Mouse (Mus musculus): ENCODE data around the gene Gm16223. TPM values are rescaled to one million over a fixed set of nuclear protein-coding genes. Genes with fewer than 3 reads are reported as not detected.

Gm16223 gene
- polyA plus RNA-seq, 1 experiment from 2014 or later: not detected

DNA sequence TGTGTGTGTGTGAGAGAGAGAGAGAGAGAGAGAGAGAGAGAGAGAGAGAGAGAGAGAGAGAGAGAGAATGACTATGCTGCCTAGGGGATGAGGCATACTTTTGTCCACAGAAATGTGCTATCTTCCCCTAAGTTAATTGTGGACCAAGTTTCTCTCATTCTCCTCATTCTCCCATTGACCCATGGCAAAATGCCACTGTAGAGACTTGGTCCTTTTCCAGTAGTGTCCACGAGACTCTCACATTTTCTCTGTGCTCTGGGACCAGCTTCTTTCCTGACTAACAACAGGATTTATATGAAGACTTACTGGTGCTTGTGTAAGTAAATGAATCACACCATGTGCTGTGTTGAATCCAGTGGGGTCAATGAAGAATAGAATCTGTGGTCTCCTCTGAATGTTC is 98.6 kb downstream of the Gm16223 start:
- Histone ChIP-seq H3K9me3 (no peaks in the 10 kb centered on the region), H3K4me3 (no peak overlapping the region), H3K27ac (no peak overlapping the region), H3K36me3 (replicated peaks) (no peaks in the 10 kb centered on the region), H3K4me1 (0 out of 2 replicates have a peak, but pooled peaks cover 5% of the 10 kb centered on the region), H3K27me3 (ENCODE audit: poor library complexity, severe bottlenecking) (no peaks in the 10 kb centered on the region)
- 69% methylated on average over 1 of the region's 1 CpGs for WGBS
- DNase-seq (ENCODE audit: extremely low spot score, low spot score): no peak

DNA sequence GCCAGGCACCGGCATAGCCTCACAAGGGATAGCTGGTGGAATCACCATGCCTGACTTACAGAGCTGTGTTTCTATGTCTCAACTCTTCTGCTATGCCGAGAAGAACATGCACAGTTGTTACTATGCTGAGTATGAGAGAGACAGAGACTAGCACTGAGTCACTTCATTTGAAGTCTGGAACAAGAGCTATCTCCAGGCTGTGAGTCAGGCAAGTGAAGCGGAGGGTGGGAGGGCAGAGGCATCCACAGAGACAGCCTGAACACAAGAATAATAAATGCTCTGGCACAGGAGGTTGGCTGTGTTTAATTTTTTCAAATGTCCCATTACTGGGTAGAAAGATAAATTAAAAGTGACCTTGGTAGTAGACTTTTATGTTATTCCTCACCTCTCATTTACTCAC is 100.3 kb downstream of the Gm16223 start:
- 0 out of 2 replicates have a peak, but pooled peaks cover 5% of the 10 kb centered on the region for H3K4me1 ChIP-seq
- 98% methylated on average over 3 of the region's 3 CpGs for WGBS
- no peak overlapping the region for H3K27ac ChIP-seq
- DNase-seq (ENCODE audit: extremely low spot score, low spot score): no peak
- H3K9me3 ChIP-seq: no peaks in the 10 kb centered on the region
- H3K27me3 ChIP-seq (ENCODE audit: poor library complexity, severe bottlenecking): no peaks in the 10 kb centered on the region
- H3K36me3 ChIP-seq (replicated peaks): no peaks in the 10 kb centered on the region
- H3K4me3 ChIP-seq: no peak overlapping the region

DNA sequence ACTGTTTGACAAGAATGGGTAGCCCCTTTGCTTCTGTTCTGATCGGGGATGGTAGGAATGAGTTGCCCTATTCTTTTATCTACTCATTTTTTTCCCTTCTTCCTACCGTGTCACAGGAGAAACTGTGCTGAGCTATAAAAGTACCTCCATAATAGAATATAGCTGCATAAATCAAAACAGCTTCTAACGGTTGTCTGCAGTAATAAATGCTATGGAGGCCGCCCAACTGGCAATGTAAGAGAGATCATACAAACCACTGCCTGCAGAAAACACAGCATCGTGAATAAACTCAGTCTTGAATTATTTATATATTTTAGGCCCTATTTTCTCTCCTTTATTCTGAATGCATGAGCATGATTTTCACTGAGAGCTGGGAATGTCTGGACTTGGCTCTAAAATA is 101.0 kb downstream of the Gm16223 start:
- WGBS: 90% methylated on average over 5 of the region's 5 CpGs
- Histone ChIP-seq H3K9me3 (no peaks in the 10 kb centered on the region), H3K27me3 (ENCODE audit: poor library complexity, severe bottlenecking) (no peaks in the 10 kb centered on the region), H3K27ac (no peak overlapping the region), H3K4me1 (0 out of 2 replicates have a peak, but pooled peaks cover 5% of the 10 kb centered on the region), H3K36me3 (replicated peaks) (no peaks in the 10 kb centered on the region), H3K4me3 (no peak overlapping the region)
- no peak for DNase-seq (ENCODE audit: extremely low spot score, low spot score)

DNA sequence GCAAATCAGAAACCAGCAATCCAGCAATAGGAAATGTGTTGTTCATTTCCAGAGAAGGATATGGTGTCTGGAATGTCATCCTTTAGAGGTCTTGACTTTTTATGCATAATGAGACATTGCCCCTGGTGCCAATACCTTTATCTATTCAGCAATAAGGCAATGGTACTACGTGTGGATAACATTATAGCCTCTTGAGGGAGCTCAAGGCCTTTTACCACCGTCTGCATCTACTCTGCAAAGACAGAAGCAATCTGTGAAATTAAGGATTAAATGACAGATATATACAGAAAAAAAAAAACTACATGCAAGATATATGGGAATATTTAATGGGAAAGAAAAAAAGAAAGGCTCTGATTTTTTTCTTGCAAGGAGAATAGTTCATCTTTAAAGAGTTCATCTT is 106.3 kb downstream of the Gm16223 start:
- Histone ChIP-seq H3K27ac (no peak overlapping the region), H3K4me3 (no peak overlapping the region), H3K9me3 (no peaks in the 10 kb centered on the region), H3K4me1 (no peaks in the 10 kb centered on the region), H3K27me3 (ENCODE audit: poor library complexity, severe bottlenecking) (no peaks in the 10 kb centered on the region), H3K36me3 (replicated peaks) (no peaks in the 10 kb centered on the region)
- DNase-seq (ENCODE audit: extremely low spot score, low spot score): no peak
- WGBS: 69% methylated on average over 2 of the region's 2 CpGs

DNA sequence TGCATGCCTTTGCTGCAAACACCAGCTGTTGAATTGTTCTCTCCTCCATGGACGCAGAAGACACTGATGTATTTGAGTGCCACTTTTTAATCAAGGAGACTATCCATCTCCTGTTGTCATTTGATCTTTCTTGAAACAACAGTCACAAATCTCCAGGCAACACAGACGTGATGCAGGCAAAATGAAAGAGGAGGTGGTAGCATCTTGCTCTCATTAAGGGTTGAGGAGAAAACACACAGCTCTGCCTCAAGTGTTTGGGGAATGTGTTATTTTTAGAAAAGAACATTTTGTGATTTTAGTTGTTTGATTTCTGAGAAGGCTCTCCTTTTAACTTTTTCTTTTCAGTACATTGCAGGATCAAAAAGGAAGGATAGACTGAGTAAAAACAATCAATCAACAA is 107.7 kb downstream of the Gm16223 start:
- DNase-seq (ENCODE audit: extremely low spot score, low spot score): no peak
- Histone ChIP-seq H3K36me3 (replicated peaks) (no peaks in the 10 kb centered on the region), H3K27ac (no peak overlapping the region), H3K9me3 (no peaks in the 10 kb centered on the region), H3K27me3 (ENCODE audit: poor library complexity, severe bottlenecking) (no peaks in the 10 kb centered on the region), H3K4me1 (no peaks in the 10 kb centered on the region), H3K4me3 (no peak overlapping the region)
- whole genome bisulfite sequencing: 70% methylated on average over 2 of the region's 2 CpGs

DNA sequence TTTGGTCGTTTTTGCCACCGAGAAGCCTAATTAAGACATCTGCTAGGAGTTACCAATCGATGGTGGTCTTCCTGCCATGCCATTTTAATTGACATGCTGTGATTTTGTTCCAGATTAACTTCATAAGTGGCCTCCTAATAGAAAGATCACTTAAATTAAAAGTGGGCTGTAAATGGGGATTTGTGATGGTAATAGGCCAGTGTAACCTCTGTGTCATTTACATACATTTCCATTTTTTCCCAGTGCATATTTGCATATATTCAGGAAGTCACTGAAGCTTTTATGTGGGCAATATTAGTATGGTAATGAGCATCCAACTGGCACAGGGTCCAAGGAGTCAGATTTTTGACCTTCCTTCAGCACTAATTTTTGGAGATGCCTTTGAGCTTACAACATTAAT is 130.7 kb downstream of the Gm16223 start:
- 70% methylated on average over 3 of the region's 3 CpGs for WGBS
- no peaks in the 10 kb centered on the region for H3K4me1 ChIP-seq
- no peak overlapping the region for H3K4me3 ChIP-seq
- no peak for DNase-seq (ENCODE audit: extremely low spot score, low spot score)
- no peaks in the 10 kb centered on the region for H3K27me3 ChIP-seq (ENCODE audit: poor library complexity, severe bottlenecking)
- no peak overlapping the region for H3K27ac ChIP-seq
- no peaks in the 10 kb centered on the region for H3K9me3 ChIP-seq
- H3K36me3 ChIP-seq (replicated peaks): no peaks in the 10 kb centered on the region

DNA sequence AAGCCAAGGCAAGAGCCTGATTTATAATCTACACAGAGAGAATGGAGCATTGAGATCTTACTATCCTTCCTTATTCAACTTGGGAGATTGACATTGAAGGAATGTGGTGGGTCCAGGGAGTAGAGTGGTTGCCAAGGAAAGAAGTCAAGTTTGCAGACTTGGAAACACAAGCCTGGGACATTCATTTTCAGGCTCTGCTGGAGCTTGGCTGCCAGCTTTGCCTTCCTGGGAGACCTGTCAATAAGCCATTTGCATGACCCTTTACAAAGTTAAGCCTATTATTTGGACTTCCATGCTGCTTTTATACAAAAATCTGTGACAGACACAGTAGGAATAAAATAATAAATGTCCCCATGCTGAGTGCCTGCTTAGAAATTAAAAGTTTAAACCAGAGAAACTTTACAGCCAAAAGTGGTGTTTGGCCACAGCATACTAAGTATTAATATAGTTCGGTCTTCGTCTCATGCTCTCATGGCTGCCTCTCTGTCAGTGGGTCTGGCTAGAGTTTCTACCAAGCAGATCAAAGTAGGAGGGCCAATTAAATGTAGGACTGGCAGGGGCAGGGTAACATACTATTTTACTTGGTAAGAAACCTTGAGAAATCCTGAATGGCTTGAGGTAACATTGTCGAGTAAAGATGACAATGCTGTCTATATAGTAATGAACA is 139.8 kb downstream of the Gm16223 start:
- no peaks in the 10 kb centered on the region for H3K36me3 ChIP-seq (replicated peaks)
- 80% methylated on average over 3 of the region's 3 CpGs for WGBS
- DNase-seq (ENCODE audit: extremely low spot score, low spot score): no peak

DNA sequence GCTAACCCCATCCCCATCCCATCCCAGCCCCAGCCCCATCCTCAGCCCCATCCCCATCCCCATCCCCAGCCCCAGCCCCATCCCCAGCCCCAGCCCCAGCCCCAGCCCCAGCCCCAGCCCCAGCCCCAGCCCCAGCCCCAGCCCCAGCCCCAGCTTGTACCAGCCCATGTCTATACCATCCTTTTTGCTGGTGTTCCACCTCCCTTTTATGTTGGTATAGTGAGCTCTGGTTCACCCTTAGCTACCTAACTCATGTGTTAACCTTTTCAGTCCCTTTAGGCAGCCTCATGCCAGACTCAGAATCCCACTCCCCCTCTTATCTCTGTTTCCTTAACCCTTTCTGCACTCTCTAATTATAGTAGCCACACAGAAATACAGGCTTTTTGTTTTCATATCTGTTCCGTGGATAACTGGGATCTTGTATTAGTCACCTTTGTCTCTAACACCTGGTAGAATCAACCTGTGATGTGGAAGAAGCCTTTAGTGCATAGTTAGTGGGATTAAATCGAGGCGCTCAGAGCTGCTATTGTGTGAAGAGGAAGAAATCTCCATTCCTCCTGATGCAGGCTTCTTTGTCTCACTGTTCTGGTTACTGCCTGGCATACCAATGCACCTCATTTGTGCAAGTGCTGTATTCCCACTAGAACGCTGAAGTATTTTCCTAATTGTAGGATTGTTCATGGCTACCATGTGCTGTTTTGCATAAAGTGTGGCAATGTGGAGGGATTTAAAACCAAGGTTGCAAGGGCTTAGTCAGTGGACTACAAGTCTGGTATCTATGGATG is 144.0 kb downstream of the Gm16223 start:
- no peaks in the 10 kb centered on the region for H3K36me3 ChIP-seq (replicated peaks)
- H3K4me3 ChIP-seq: no peak overlapping the region
- H3K27me3 ChIP-seq (ENCODE audit: poor library complexity, severe bottlenecking): no peaks in the 10 kb centered on the region
- peaks cover 18% of the 10 kb centered on the region for H3K4me1 ChIP-seq
- WGBS: 24% methylated on average over 4 of the region's 4 CpGs
- H3K9me3 ChIP-seq: no peaks in the 10 kb centered on the region
- DNase-seq (ENCODE audit: extremely low spot score, low spot score): no peak
- no peak overlapping the region for H3K27ac ChIP-seq

More for the DNA sequence above, 139.8 kb downstream of the Gm16223 start:
- H3K9me3 ChIP-seq: no peaks in the 10 kb centered on the region
- H3K27ac ChIP-seq: no peak overlapping the region
- no peak overlapping the region for H3K4me3 ChIP-seq
- peaks cover 18% of the 10 kb centered on the region for H3K4me1 ChIP-seq
- no peaks in the 10 kb centered on the region for H3K27me3 ChIP-seq (ENCODE audit: poor library complexity, severe bottlenecking)

DNA sequence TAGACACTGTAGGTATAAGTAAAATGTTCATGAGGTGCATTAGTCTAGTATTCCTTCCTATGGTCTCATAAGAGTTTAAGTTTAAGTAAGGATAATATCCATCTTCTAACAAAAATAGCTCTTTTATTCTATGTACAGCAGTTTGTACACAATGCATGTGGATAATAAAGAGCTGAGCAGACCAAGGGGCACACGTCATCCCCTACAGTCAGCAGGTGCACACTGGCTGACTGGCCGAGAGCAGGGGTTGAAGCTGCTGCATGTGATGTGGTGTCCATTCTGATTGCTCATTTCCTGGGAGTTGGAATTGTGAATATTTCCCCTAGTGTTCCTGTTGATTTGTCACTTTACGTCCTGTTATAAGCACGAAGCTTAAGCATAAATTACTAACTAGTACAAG is 144.6 kb downstream of the Gm16223 start:
- H3K27ac ChIP-seq: no peak overlapping the region
- WGBS: 91% methylated on average over 4 of the region's 4 CpGs
- no peaks in the 10 kb centered on the region for H3K36me3 ChIP-seq (replicated peaks)

DNA sequence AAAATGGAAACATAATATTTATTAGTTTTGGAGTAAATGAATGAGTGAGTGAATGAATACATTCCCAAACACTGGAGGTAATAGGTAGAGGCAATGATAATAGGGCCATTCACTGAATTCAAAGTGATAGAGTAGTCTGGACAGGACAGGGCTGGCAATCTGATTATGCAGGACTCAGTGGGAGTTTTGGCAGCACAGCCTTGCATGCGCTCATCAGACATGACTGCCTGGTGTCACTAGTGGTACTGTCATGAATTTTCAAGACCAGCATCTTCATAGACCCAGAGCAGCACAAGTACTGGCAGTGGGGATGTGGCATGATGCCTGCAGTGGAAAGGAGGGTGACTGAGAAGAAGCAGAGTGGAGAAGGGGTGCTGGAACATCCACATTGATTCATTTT is 157.1 kb downstream of the Gm16223 start:
- no peak for DNase-seq (ENCODE audit: extremely low spot score, low spot score)
- Histone ChIP-seq H3K36me3 (replicated peaks) (no peaks in the 10 kb centered on the region), H3K4me3 (no peak overlapping the region), H3K27ac (no peak overlapping the region), H3K27me3 (ENCODE audit: poor library complexity, severe bottlenecking) (no peaks in the 10 kb centered on the region), H3K4me1 (no peaks in the 10 kb centered on the region), H3K9me3 (no peaks in the 10 kb centered on the region)
- 88% methylated on average over 1 of the region's 1 CpGs for WGBS

More for the DNA sequence above, 144.6 kb downstream of the Gm16223 start:
- H3K4me1 ChIP-seq: peaks cover 18% of the 10 kb centered on the region
- H3K27me3 ChIP-seq (ENCODE audit: poor library complexity, severe bottlenecking): no peaks in the 10 kb centered on the region
- DNase-seq (ENCODE audit: extremely low spot score, low spot score): no peak
- no peaks in the 10 kb centered on the region for H3K9me3 ChIP-seq
- no peak overlapping the region for H3K4me3 ChIP-seq

DNA sequence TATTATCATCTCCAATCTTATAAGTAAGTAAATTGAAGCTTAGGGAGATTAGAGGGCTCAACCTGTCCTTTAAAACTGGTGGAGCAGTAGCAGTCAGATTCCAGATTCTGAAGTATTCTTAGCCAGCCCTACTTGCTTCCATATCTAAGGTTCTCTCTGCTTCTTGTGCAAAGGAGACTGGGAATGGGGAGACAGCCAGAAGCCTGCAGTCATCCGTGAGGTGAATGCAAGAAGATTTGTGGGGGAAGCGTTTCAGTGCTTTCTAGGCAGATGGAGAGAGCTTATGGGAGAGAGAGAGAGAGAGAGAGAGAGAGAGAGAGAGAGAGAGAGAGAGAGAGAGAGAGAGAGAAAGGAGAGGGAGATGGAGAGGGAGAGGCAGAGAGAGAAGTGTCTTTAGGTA is 160.9 kb downstream of the Gm16223 start:
- Histone ChIP-seq H3K9me3 (no peaks in the 10 kb centered on the region), H3K4me3 (no peak overlapping the region), H3K4me1 (no peaks in the 10 kb centered on the region), H3K27ac (no peak overlapping the region), H3K27me3 (ENCODE audit: poor library complexity, severe bottlenecking) (no peaks in the 10 kb centered on the region), H3K36me3 (replicated peaks) (no peaks in the 10 kb centered on the region)
- DNase-seq (ENCODE audit: extremely low spot score, low spot score): no peak
- 40% methylated on average over 2 of the region's 2 CpGs for WGBS

DNA sequence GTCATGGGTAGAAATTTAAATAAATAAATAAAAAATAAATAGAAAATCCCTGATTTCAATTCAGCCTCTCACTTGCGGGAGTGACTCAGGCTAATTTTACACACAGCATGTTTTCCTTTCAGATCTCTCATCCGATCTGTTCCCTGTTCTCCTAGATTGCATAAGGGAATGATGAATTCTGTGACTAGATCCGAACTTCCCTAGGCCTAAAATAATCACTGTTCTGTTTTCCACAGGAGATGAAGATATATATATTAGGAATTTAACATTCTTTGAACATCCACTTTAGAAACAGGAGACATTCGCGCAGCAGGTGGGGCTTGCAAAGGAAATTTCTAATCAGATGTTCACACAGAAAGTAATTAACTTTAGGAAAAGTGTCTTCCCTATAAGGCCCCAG is 171.5 kb downstream of the Gm16223 start:
- Histone ChIP-seq H3K27ac (no peak overlapping the region), H3K4me1 (no peaks in the 10 kb centered on the region), H3K36me3 (replicated peaks) (no peaks in the 10 kb centered on the region), H3K27me3 (ENCODE audit: poor library complexity, severe bottlenecking) (no peaks in the 10 kb centered on the region), H3K9me3 (no peaks in the 10 kb centered on the region), H3K4me3 (no peak overlapping the region)
- WGBS: 84% methylated on average over 5 of the region's 5 CpGs
- no peak for DNase-seq (ENCODE audit: extremely low spot score, low spot score)

DNA sequence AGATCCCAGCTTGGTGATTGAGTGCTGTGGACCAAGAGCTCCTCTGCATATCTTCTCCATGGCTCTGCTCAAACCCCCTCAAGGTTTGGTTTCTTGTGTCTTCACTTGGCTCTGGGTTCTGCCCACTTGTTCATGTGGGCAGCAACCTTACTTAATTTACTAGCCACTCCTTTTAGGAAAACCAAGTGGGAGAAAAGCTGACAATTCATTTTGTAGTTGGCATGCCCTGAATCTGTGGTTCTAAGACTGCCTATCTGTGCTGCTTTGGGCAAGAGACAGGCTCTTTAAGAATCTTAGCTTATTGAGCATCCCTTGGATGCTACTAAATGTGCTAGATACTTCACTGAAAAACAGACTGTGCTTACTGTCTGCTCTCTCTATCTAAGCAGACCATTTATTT is 172.0 kb downstream of the Gm16223 start:
- H3K4me3 ChIP-seq: no peak overlapping the region
- H3K36me3 ChIP-seq (replicated peaks): no peaks in the 10 kb centered on the region
- DNase-seq (ENCODE audit: extremely low spot score, low spot score): no peak
- no peaks in the 10 kb centered on the region for H3K9me3 ChIP-seq
- no peaks in the 10 kb centered on the region for H3K4me1 ChIP-seq
- H3K27me3 ChIP-seq (ENCODE audit: poor library complexity, severe bottlenecking): no peaks in the 10 kb centered on the region
- no peak overlapping the region for H3K27ac ChIP-seq
